Mouse (Mus musculus) MEL (cell line): ENCODE measurements around the gene Spic. TPM values are rescaled to one million over a fixed set of nuclear protein-coding genes. Genes with fewer than 3 reads are reported as not detected.

ENCODE experiments used
- DNase-seq: peaks from one replicate; pipeline ENCODE4 v3.0.0; 2011; ENCODE audit warnings: low read depth, low spot score
- H3K27ac ChIP-seq: 2 replicates; pipeline ENCODE4 v1.5.1; 2012; ENCODE audit warnings: low read depth, mild to moderate bottlenecking, control low read depth, low read length, moderate library complexity; ENCODE audit not compliant: control insufficient read depth
- H3K27me3 ChIP-seq, 2 experiments: fragments of 150-350 bp in 1 of 2; sonication (generic) in 1 of 2; 2 replicates each; pipeline ENCODE4 v1.6.1; 2012; ENCODE audit warnings: low read length in 2 of 2, mild to moderate bottlenecking in 2 of 2, improper control_type of control experiment in 1 of 2, moderate library complexity in 1 of 2; ENCODE audit not compliant: insufficient read depth in 2 of 2, control insufficient read depth in 1 of 2
- H3K36me3 ChIP-seq, 2 experiments: 2 replicates each; pipeline ENCODE4 v1.6.1; 2012 to 2014; ENCODE audit warnings: low read length in 2 of 2, improper control_type of control experiment in 1 of 2, inconsistent platforms in 1 of 2, mild to moderate bottlenecking in 1 of 2; ENCODE audit not compliant: insufficient read depth in 2 of 2, control insufficient read depth in 1 of 2
- H3K4me1 ChIP-seq, 2 experiments: fragments of 150-350 bp in 1 of 2; sonication (generic) in 1 of 2; 2 replicates each; pipeline ENCODE4 v1.6.1; 2012; ENCODE audit warnings: low read length in 2 of 2, improper control_type of control experiment in 1 of 2, mild to moderate bottlenecking in 1 of 2; ENCODE audit not compliant: insufficient read depth in 2 of 2, control insufficient read depth in 1 of 2
- H3K4me3 ChIP-seq, 2 experiments: fragments of 150-350 bp in 1 of 2; sonication (generic) in 1 of 2; 2 replicates each; pipeline ENCODE4 v1.5.1; 2012; ENCODE audit warnings: low read depth in 2 of 2, low read length in 2 of 2, mild to moderate bottlenecking in 2 of 2, moderate library complexity in 2 of 2, control low read depth in 1 of 2, improper control_type of control experiment in 1 of 2; ENCODE audit not compliant: control insufficient read depth in 1 of 2, insufficient read depth in 1 of 2
- H3K79me2 ChIP-seq: 2 replicates; pipeline ENCODE4 v1.6.1; 2012; ENCODE audit warnings: mild to moderate bottlenecking, low read length, moderate library complexity; ENCODE audit not compliant: control insufficient read depth, poor library complexity, insufficient read depth
- H3K9ac ChIP-seq: 2 replicates; pipeline ENCODE4 v1.6.1; 2012; ENCODE audit warnings: low read depth, mild to moderate bottlenecking, control low read depth, low read length, moderate library complexity; ENCODE audit not compliant: control insufficient read depth, poor library complexity, severe bottlenecking
- H3K9me3 ChIP-seq: fragments of 150-350 bp; sonication (generic); replicated peaks from 2 replicates; pipeline ENCODE4 v1.6.1; 2012; ENCODE audit warnings: mild to moderate bottlenecking, low read length, improper control_type of control experiment, moderate library complexity; ENCODE audit not compliant: insufficient read depth
- E2F4 ChIP-seq: IDR thresholded peaks from 2 replicates; pipeline ENCODE4 v1.6.1; 2011; ENCODE audit warnings: low read depth, low read length, improper control_type of control experiment, borderline replicate concordance
- ETS1 ChIP-seq: IDR thresholded peaks from 2 replicates; pipeline ENCODE4 v1.6.1; 2012; ENCODE audit warnings: low read depth, mild to moderate bottlenecking, inconsistent platforms, low read length, improper control_type of control experiment, moderate library complexity
- GABPA ChIP-seq: IDR thresholded peaks from 2 replicates; pipeline ENCODE4 v1.6.1; 2012; ENCODE audit warnings: low read depth, mild to moderate bottlenecking, inconsistent platforms, low read length, improper control_type of control experiment, moderate library complexity
- JUND ChIP-seq: IDR thresholded peaks from 2 replicates; pipeline ENCODE4 v1.6.1; 2011; ENCODE audit warnings: low read depth, mild to moderate bottlenecking, improper control_type of control experiment, low read length
- MAX ChIP-seq: IDR thresholded peaks from 2 replicates; pipeline ENCODE4 v1.6.1; 2011; ENCODE audit warnings: low read length, improper control_type of control experiment
- MEF2A ChIP-seq: IDR thresholded peaks from 2 replicates; pipeline ENCODE4 v1.6.1; 2014; ENCODE audit warnings: low read depth, mild to moderate bottlenecking, inconsistent platforms, low read length, improper control_type of control experiment; ENCODE audit not compliant: poor library complexity, insufficient replicate concordance, severe bottlenecking; ENCODE audit errors: extremely low read depth
- MXI1 ChIP-seq: IDR thresholded peaks from 2 replicates; pipeline ENCODE4 v1.6.1; 2011; ENCODE audit warnings: mild to moderate bottlenecking, low read depth, low read length, improper control_type of control experiment
- MYB ChIP-seq: IDR thresholded peaks from 2 replicates; pipeline ENCODE4 v1.6.1; 2011; ENCODE audit warnings: mild to moderate bottlenecking, low read depth, low read length, improper control_type of control experiment
- NRF1 ChIP-seq: IDR thresholded peaks from 2 replicates; pipeline ENCODE4 v1.6.1; 2014; ENCODE audit warnings: low read depth, mild to moderate bottlenecking, inconsistent platforms, low read length, improper control_type of control experiment, moderate library complexity; ENCODE audit not compliant: poor library complexity, insufficient read depth, severe bottlenecking
- POLR2AphosphoS5 ChIP-seq: IDR thresholded peaks from 2 replicates; pipeline ENCODE4 v1.6.1; 2012; ENCODE audit warnings: low read depth, borderline replicate concordance, mild to moderate bottlenecking, inconsistent platforms, low read length, moderate library complexity, mixed read lengths
- RCOR1 ChIP-seq: IDR thresholded peaks from 2 replicates; pipeline ENCODE4 v1.6.1; 2012; ENCODE audit warnings: low read depth, mild to moderate bottlenecking, inconsistent platforms, low read length, improper control_type of control experiment
- TAL1 ChIP-seq: IDR thresholded peaks from 2 replicates; pipeline ENCODE4 v1.6.1; 2012; ENCODE audit warnings: mild to moderate bottlenecking, inconsistent platforms, low read length, moderate library complexity, mixed read lengths
- TBP ChIP-seq: IDR thresholded peaks from 2 replicates; pipeline ENCODE4 v1.8.0; 2011; ENCODE audit warnings: low read depth, low read length, improper control_type of control experiment
- TCF12 ChIP-seq: IDR thresholded peaks from 2 replicates; pipeline ENCODE4 v1.6.1; 2014; ENCODE audit warnings: low read depth, mild to moderate bottlenecking, inconsistent platforms, low read length, improper control_type of control experiment, moderate library complexity
- USF1 ChIP-seq: IDR thresholded peaks from 2 replicates; pipeline ENCODE4 v1.6.1; 2014; ENCODE audit warnings: low read depth, mild to moderate bottlenecking, inconsistent platforms, low read length, improper control_type of control experiment, moderate library complexity
- ZKSCAN1 ChIP-seq: IDR thresholded peaks from 2 replicates; pipeline ENCODE4 v1.6.1; 2012; ENCODE audit warnings: low read depth, mild to moderate bottlenecking, inconsistent platforms, low read length, improper control_type of control experiment, moderate library complexity
- polyA plus RNA-seq, 2 experiments: library from polyadenylated mRNA; stranded (reverse) in 1 of 2; unstranded in 1 of 2; fragments of >175 nt in 1 of 2; fragments of >200 nt in 1 of 2; gene quantifications; 2 replicates each; pipeline versions ENCODE4 v1.2.1 to v1.2.4; 2012; ENCODE audit warnings: low replicate concordance in 2 of 2, low read depth in 1 of 2; ENCODE audit not compliant: insufficient read length in 2 of 2, insufficient read depth in 1 of 2, missing spikeins in 1 of 2
- total RNA-seq: library from RNA; depleted of rRNA; stranded (reverse); fragments of 300-350 nt; gene quantifications from 2 replicates; pipeline ENCODE4 v1.2.3, GENCODE M21; 2012

Spic gene
- total and polyA plus RNA-seq, 3 experiments, result not detected

DNA sequence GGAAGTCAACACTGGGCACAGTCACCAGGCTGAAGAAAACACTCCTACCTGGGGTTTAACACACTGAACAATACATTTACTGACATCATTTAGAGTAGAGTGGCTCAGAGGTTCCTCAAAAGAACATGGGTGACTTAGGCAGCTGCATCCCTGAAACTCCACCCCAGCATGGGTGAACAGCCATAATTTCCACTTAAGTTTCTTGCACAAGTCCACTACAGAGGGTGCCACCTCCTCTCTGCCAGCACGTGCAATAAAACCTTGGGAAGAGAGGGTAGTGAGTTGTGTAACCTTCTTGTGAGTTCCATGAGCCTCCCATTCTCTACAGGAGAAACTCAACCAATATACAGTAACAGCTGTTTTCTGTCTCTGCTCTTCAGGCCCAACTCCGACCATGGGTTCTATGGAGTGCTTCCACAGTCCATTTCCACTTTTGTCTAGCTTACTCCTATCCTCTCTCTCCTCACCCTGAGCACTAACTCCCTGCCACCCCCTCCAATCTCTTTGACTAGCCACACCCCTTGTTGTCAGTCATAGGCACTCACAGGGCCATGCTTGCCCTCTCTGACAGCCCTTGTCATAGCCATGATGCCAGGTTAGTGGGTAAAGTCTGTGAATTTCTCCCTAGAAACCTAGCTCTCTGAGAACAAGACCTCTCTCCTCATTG lies 54.0 kb downstream of the Spic start:
- TF ChIP-seq RCOR1 (no peak), POLR2AphosphoS5 (no peak), TAL1 (no peak), NRF1 (no peak), ETS1 (no peak), GABPA (no peak), ZKSCAN1 (no peak), MYB (no peak), MEF2A (no peak), TCF12 (no peak), MAX (no peak)
- no peak for DNase-seq
- no peaks in the 10 kb centered on the region for H3K9me3 ChIP-seq
- no peaks in the 10 kb centered on the region for H3K4me1 ChIP-seq
- no peak overlapping the region for H3K4me3 ChIP-seq
- no peak overlapping the region for H3K27ac ChIP-seq
- peaks cover 0 to 2% of the 10 kb centered on the region in 2 experiments; a peak in 1 of 4 replicates for H3K27me3 ChIP-seq
- no peaks in the 10 kb centered on the region for H3K79me2 ChIP-seq
- H3K9ac ChIP-seq, result no peak overlapping the region
- no peaks in the 10 kb centered on the region for H3K36me3 ChIP-seq

DNA sequence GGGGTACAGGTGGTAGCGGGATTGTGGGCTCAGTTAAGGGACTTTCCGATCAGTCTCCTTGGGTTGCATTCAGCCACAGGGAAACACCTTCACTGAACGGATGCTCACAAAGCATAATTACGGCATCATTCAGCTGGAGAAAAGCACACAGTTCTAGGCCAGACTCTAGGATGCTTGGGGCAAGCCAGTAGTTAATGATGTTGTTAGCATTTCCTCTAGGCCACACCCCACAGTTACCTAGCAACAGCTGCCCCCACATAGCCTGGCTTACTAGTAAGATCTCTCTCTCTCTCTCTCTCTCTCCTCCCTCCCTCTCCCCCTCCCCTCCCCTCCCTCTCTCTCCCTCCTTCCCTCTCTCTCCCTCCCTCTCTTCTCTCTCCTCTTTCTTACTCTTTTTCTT lies 57.8 kb downstream of the Spic start:
- no peaks in the 10 kb centered on the region for H3K4me1 ChIP-seq
- DNase-seq, result no peak
- no peak for TF ChIP-seq JUND
- no peak for TF ChIP-seq TBP
- TF ChIP-seq E2F4, result no peak
- TF ChIP-seq MYB, result no peak
- TF ChIP-seq USF1, result no peak
- no peak for TF ChIP-seq MXI1
- no peak for TF ChIP-seq MAX
- no peak for TF ChIP-seq TAL1
- no peaks in the 10 kb centered on the region for H3K36me3 ChIP-seq
- H3K9ac ChIP-seq, result no peak overlapping the region
- no peaks in the 10 kb centered on the region for H3K27me3 ChIP-seq
- no peak overlapping the region for H3K4me3 ChIP-seq
- no peaks in the 10 kb centered on the region for H3K79me2 ChIP-seq
- no peak overlapping the region for H3K27ac ChIP-seq
- H3K9me3 ChIP-seq, result no peaks in the 10 kb centered on the region
